Mouse (Mus musculus) heart, adult 2 months (tissue): ENCODE results near the gene F12.

Source experiments
- CTCF ChIP-seq: fragments of 200-600 bp; IDR thresholded peaks from 2 replicates; pipeline ENCODE4 v1.8.1; 2022; ENCODE audit warnings: antibody characterized with exemption, mild to moderate bottlenecking, moderate library complexity
- EP300 ChIP-seq: fragments of 200-500 bp; IDR thresholded peaks from 2 replicates; pipeline ENCODE4 v1.6.1; 2011; ENCODE audit warnings: low read depth, low read length, control low read depth; ENCODE audit not compliant: insufficient read depth
- POLR2A ChIP-seq: fragments of 200-500 bp; IDR thresholded peaks from 2 replicates; pipeline ENCODE4 v1.6.1; 2011; ENCODE audit warnings: mild to moderate bottlenecking, low read depth, low read length, control low read depth; ENCODE audit not compliant: insufficient read depth

DNA sequence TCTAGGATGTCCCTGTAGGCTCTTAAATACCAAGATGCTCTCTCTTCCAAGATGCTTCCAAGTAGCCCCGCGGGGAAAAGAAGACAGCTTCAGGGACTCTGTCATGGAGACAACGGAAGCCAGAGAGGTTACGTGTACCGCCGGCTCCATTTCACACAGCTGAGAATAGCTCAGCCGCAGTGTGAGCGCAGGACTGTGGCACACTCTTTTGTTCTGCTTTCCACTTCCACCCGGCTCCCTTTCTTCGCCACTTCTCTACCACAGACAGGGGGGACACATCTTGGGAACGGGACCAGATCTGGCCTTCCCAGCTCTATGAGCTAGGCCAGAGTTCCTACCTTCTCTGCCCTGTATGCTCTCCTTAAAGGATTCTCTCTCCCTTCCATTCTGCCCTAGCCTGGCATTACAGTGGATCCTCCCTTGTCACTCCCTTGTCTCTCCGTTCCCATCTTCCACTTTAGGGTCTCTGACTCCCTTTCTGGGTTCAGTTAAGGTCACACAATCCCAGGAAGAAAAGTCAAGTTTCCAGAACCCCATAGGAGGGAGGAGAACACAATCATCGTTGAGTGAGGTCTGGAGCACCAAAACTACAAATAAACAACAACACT, 20.7 kb downstream of the F12 start:
- TF ChIP-seq CTCF (no peak), EP300 (no peak), POLR2A (no peak)
